ENCODE assay signal across 18 mouse cellular contexts in the genomic region with DNA sequence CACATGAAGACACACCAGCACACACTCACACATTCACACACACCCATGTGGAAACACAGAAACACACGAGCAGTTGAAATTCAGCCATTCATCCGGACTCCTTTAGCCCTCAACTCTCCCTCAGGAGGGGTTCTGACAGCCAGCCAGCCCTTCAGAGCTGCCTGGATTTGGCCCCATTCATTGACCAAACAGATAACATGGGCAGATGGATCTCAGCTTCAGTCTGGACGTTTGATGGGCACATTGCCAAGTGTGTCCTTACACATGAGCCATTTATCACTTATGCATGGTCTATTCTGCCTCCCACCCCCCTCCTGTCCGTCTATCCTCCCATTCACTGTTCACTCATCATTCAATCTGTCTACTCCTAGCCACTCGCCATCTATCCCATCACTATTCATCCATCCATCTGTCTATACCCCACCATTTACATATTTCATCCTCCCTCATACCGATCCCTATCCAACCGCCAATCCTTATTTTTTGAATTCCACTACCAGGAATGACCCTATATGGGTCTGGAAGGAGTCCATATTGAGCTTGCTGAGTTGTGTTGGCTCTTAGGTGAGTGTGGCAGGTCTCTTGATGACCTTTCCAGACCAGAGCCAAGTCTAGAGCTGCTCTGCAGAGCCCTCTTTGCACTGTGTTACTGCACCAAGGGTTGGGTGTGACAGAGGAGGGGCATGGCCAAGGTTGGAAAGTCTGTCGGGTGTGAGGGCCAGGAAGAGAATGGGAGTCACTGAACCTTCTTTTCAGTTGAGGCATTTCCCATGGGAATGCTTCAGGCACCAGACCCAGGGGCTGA. TPM values are rescaled to one million over a fixed set of nuclear protein-coding genes. Genes with fewer than 3 reads are reported as not detected.
DNase-seq lines count a peak whose midpoint lies in the region; ATAC-seq and TF ChIP-seq lines count a peak whose summit lies in the region.
"Had no signal": no experiment of that assay in that cellular context is flagged by ENCODE, and none has a peak within 500 bp of the region (broad histone marks: within the 10 kb centered on the region; RNA-seq: fewer than 3 reads in every experiment).

No protein-coding gene starts in this region.

- ATAC-seq in lung, embryonic 14.5 days (ENCODE audit: insufficient read depth): no peak
- ATAC-seq in hindbrain, embryonic 13.5 days (ENCODE audit: low FRiP score): peak; percentile 49

- no peak for TF ChIP-seq CTCF in lung, embryonic 14.5 days (IDR thresholded peaks at IDR 0.05; ENCODE audit: low read depth)

- no peak overlapping the region for H3K27ac ChIP-seq in lung, embryonic 14.5 days (ENCODE audit: low read depth)
- peak overlapping the region; percentile 72 for H3K27ac ChIP-seq in hindbrain, embryonic 13.5 days
- H3K27ac ChIP-seq: macrophage had no signal

- no peak overlapping the region for H3K4me2 ChIP-seq in lung, embryonic 14.5 days
- no peak overlapping the region for H3K4me2 ChIP-seq in hindbrain, embryonic 13.5 days
- H3K4me2 ChIP-seq: heart, embryonic 11.5 days; midbrain, embryonic 13.5 days had no signal

- no peak overlapping the region for H3K4me3 ChIP-seq in lung, embryonic 14.5 days (ENCODE audit: low read depth, low read length)
- H3K4me3 ChIP-seq in hindbrain, embryonic 13.5 days: no peak overlapping the region
- H3K4me3 ChIP-seq: erythroblast, embryonic 14.5 days; midbrain, embryonic 13.5 days had no signal

- peaks cover 4% of the 10 kb centered on the region; the same call in 1 of the 2 replicates for H3K4me1 ChIP-seq in lung, embryonic 14.5 days (ENCODE audit: insufficient read depth)
- peaks cover 23% of the 10 kb centered on the region for H3K4me1 ChIP-seq in hindbrain, embryonic 13.5 days (replicated peaks)

- WGBS in lung, embryonic 14.5 days: 49% methylated on average over 8 of the region's 8 CpGs
- 49% methylated on average over 8 of the region's 8 CpGs for WGBS in hindbrain, embryonic 13.5 days

- H3K9me3 ChIP-seq in lung, embryonic 14.5 days (ENCODE audit: low read depth, low read length): no peaks in the 10 kb centered on the region
- H3K9me3 ChIP-seq in hindbrain, embryonic 13.5 days: peaks cover 7% of the 10 kb centered on the region; the same call in 1 of the 2 replicates

- no peak overlapping the region for H3K9ac ChIP-seq in lung, embryonic 14.5 days
- no peak overlapping the region for H3K9ac ChIP-seq in hindbrain, embryonic 13.5 days
- H3K9ac ChIP-seq: midbrain, embryonic 13.5 days had no signal

- H3K27me3 ChIP-seq in lung, embryonic 14.5 days (ENCODE audit: insufficient read depth, low read length): no peaks in the 10 kb centered on the region
- H3K27me3 ChIP-seq in hindbrain, embryonic 13.5 days: no peaks in the 10 kb centered on the region
- H3K27me3 ChIP-seq: midbrain, embryonic 13.5 days had no signal

- no peaks in the 10 kb centered on the region for H3K36me3 ChIP-seq in lung, embryonic 14.5 days (ENCODE audit: insufficient read depth)
- H3K36me3 ChIP-seq in hindbrain, embryonic 13.5 days: no peaks in the 10 kb centered on the region
- H3K36me3 ChIP-seq: midbrain, embryonic 13.5 days had no signal

- peak; percentile 48 for DNase-seq in lung, embryonic 14.5 days
- no peak for DNase-seq in lung, postnatal 4 days
- peak; percentile 62 to 66 for DNase-seq in cerebellum, adult 18-20 months
- peak; percentile 81 for DNase-seq in cerebellum, adult 9-11 months
- no peak for DNase-seq in adrenal gland, adult (ENCODE audit: inconsistent age in 2 of 2, low spot score in 1 of 2)
- no peak for DNase-seq in layer of hippocampus, postnatal 36 days
- DNase-seq in Muller cell, postnatal 12 days (ENCODE audit: inconsistent ontology term): no peak
- DNase-seq: heart, postnatal 14 days; kidney, adult 9 months; kidney, postnatal 4 days; liver; lung, adult 18-20 months; right cerebral cortex, postnatal 4 days had no signal

RNA-seq across cellular contexts. Expression of a gene that starts 42.6 kb away (rescaled TPM):
- polyA plus RNA-seq in lung, embryonic 14.5 days (2014; fragmentation: Nextera tagmentation; extraction: Ambion mirVana): 120 and 127 TPM in 2 replicates
- 120 and 126 TPM in 2 replicates for polyA plus RNA-seq in hindbrain, embryonic 13.5 days (2015; fragmentation: Nextera tagmentation; extraction: Ambion mirVana)
- total RNA-seq in layer of hippocampus, postnatal 36 days (2021): 100 to 1,000 TPM; 150 to 152 TPM

Comparison
In these comparisons a context has a peak if more than half of its experiments do, and no peak if none do; other contexts are left out.
1. DNase-seq: peak in lung, embryonic 14.5 days (single experiment), cerebellum, adult 18-20 months (2 of 2) and cerebellum, adult 9-11 months (single experiment); none in lung, postnatal 4 days (0 of 2), adrenal gland, adult (0 of 2), layer of hippocampus, postnatal 36 days (0 of 2) and Muller cell, postnatal 12 days (single experiment).